Mouse (Mus musculus) liver, adult (tissue): ENCODE data around the gene Wwp2.

Source experiments
- GATA4 ChIP-seq: IDR thresholded peaks from 2 replicates; pipeline ENCODE4 v1.6.1; 2014; ENCODE audit warnings: mild to moderate bottlenecking, low read length; ENCODE audit not compliant: insufficient replicate concordance

Gene Wwp2

GRCm38 (mm10) chr8:107489086-107489485 lies 52.9 kb downstream of the Wwp2 start:
- no peak for TF ChIP-seq GATA4

- TF ChIP-seq GATA4 = no peak
Measured at GRCm38 (mm10) chr8:107489921-107490320, 53.8 kb downstream of the Wwp2 start.

- TF ChIP-seq GATA4 = no peak
Measured at GRCm38 (mm10) chr8:107490649-107491048, 54.5 kb downstream of the Wwp2 start.

GRCm38 (mm10) chr8:107491212-107491611 lies 55.0 kb downstream of the Wwp2 start:
- TF ChIP-seq GATA4 = no peak

- TF ChIP-seq GATA4 = no peak
Measured at GRCm38 (mm10) chr8:107491831-107492230, 55.7 kb downstream of the Wwp2 start.

GRCm38 (mm10) chr8:107492802-107493201 lies 56.6 kb downstream of the Wwp2 start:
- no peak for TF ChIP-seq GATA4

GRCm38 (mm10) chr8:107495425-107495824 lies 59.3 kb downstream of the Wwp2 start:
- no peak for TF ChIP-seq GATA4

GRCm38 (mm10) chr8:107497708-107498107 lies 61.5 kb downstream of the Wwp2 start:
- TF ChIP-seq GATA4 = no peak

- no peak for TF ChIP-seq GATA4
Measured at GRCm38 (mm10) chr8:107498390-107498789, 62.2 kb downstream of the Wwp2 start.

GRCm38 (mm10) chr8:107498806-107499205 lies 62.6 kb downstream of the Wwp2 start:
- no peak for TF ChIP-seq GATA4

GRCm38 (mm10) chr8:107499519-107499918 lies 63.4 kb downstream of the Wwp2 start:
- no peak for TF ChIP-seq GATA4

GRCm38 (mm10) chr8:107502407-107502806 lies 66.2 kb downstream of the Wwp2 start:
- no peak for TF ChIP-seq GATA4

GRCm38 (mm10) chr8:107502922-107503321 lies 66.8 kb downstream of the Wwp2 start:
- no peak for TF ChIP-seq GATA4

- no peak for TF ChIP-seq GATA4
Measured at GRCm38 (mm10) chr8:107503354-107503753, 67.2 kb downstream of the Wwp2 start.

- no peak for TF ChIP-seq GATA4
Measured at GRCm38 (mm10) chr8:107504239-107504985, 68.2 kb downstream of the Wwp2 start.

GRCm38 (mm10) chr8:107505271-107505670 lies 69.1 kb downstream of the Wwp2 start:
- no peak for TF ChIP-seq GATA4

GRCm38 (mm10) chr8:107507019-107507418 lies 70.9 kb downstream of the Wwp2 start:
- TF ChIP-seq GATA4 = no peak

- no peak for TF ChIP-seq GATA4
Measured at GRCm38 (mm10) chr8:107510204-107510603, 74.0 kb downstream of the Wwp2 start.

GRCm38 (mm10) chr8:107510766-107511165 lies 74.6 kb downstream of the Wwp2 start:
- TF ChIP-seq GATA4 = no peak
